Mouse (Mus musculus): Measurements from ENCODE around the gene Filip1. TPM values are rescaled to one million over a fixed set of nuclear protein-coding genes. Genes with fewer than 3 reads are reported as not detected.
A peak's percentile ranks its signal among the peaks of the same experiment; 100 is the strongest.

Filip1 gene
- polyA plus RNA-seq, 1 experiment from 2014 or later: 3.6 TPM

- no peak overlapping the region for H3K9ac ChIP-seq
These were observed 129.5 kb downstream of the Filip1 start for GRCm38 (mm10) chr9:79883139-79883538.

GRCm38 (mm10) chr9:79880031-79880430 lies 132.6 kb downstream of the Filip1 start:
- 85% methylated on average over 7 of the region's 7 CpGs for WGBS
- H3K4me3 ChIP-seq: no peak overlapping the region
- ATAC-seq (replicated peaks): no peak

More at GRCm38 (mm10) chr9:79883139-79883538, 129.5 kb downstream of the Filip1 start:
- WGBS: 83% methylated on average over 2 of the region's 2 CpGs
- no peaks in the 10 kb centered on the region for H3K27me3 ChIP-seq (replicated peaks)
- H3K36me3 ChIP-seq (replicated peaks): no peaks in the 10 kb centered on the region
- no peak overlapping the region for H3K4me2 ChIP-seq
- H3K9me3 ChIP-seq: no peaks in the 10 kb centered on the region
- no peaks in the 10 kb centered on the region for H3K4me1 ChIP-seq
- ATAC-seq (replicated peaks): no peak
- no peak overlapping the region for H3K27ac ChIP-seq
- H3K4me3 ChIP-seq: no peak overlapping the region

GRCm38 (mm10) chr9:79875522-79876131 lies 137.0 kb downstream of the Filip1 start:
- 44% methylated on average over 20 of the region's 20 CpGs for WGBS
- no peaks in the 10 kb centered on the region for H3K36me3 ChIP-seq (replicated peaks)
- peak; percentile 72; the same call in 1 of the 2 replicates for ATAC-seq (replicated peaks)
- no peaks in the 10 kb centered on the region for H3K27me3 ChIP-seq (replicated peaks)
- no peak overlapping the region for H3K9ac ChIP-seq
- 0 out of 2 replicates have a peak overlapping the region, but pooled peaks have one; percentile 12 for H3K4me3 ChIP-seq
- peaks cover 10% of the 10 kb centered on the region for H3K4me1 ChIP-seq
- H3K27ac ChIP-seq: peak overlapping the region; percentile 49; the same call in 1 of the 2 replicates
- peak overlapping the region; percentile 38 for H3K4me2 ChIP-seq
- no peaks in the 10 kb centered on the region for H3K9me3 ChIP-seq

More at GRCm38 (mm10) chr9:79880031-79880430, 132.6 kb downstream of the Filip1 start:
- Histone ChIP-seq H3K9me3 (no peaks in the 10 kb centered on the region), H3K4me2 (no peak overlapping the region), H3K27ac (no peak overlapping the region), H3K36me3 (replicated peaks) (no peaks in the 10 kb centered on the region), H3K27me3 (replicated peaks) (no peaks in the 10 kb centered on the region), H3K9ac (no peak overlapping the region), H3K4me1 (peaks cover 10% of the 10 kb centered on the region)

GRCm38 (mm10) chr9:79872598-79872997 lies 140.1 kb downstream of the Filip1 start:
- H3K27me3 ChIP-seq (replicated peaks): no peaks in the 10 kb centered on the region
- H3K27ac ChIP-seq: no peak overlapping the region
- no peak overlapping the region for H3K4me3 ChIP-seq
- H3K9ac ChIP-seq: no peak overlapping the region
- no peak overlapping the region for H3K4me2 ChIP-seq
- no peaks in the 10 kb centered on the region for H3K36me3 ChIP-seq (replicated peaks)
- peaks cover 10% of the 10 kb centered on the region for H3K4me1 ChIP-seq
- 22% methylated on average over 2 of the region's 2 CpGs for WGBS
- ATAC-seq (replicated peaks): no peak
- H3K9me3 ChIP-seq: no peaks in the 10 kb centered on the region

- no peak for ATAC-seq (replicated peaks)
- H3K27me3 ChIP-seq (replicated peaks): no peaks in the 10 kb centered on the region
- 71% methylated on average over 5 of the region's 5 CpGs for WGBS
- H3K4me1 ChIP-seq: no peaks in the 10 kb centered on the region
- H3K36me3 ChIP-seq (replicated peaks): no peaks in the 10 kb centered on the region
- H3K4me3 ChIP-seq: no peak overlapping the region
- no peak overlapping the region for H3K27ac ChIP-seq
- H3K9ac ChIP-seq: no peak overlapping the region
- no peaks in the 10 kb centered on the region for H3K9me3 ChIP-seq
- H3K4me2 ChIP-seq: no peak overlapping the region
These were observed 143.1 kb downstream of the Filip1 start for GRCm38 (mm10) chr9:79869512-79869911.

GRCm38 (mm10) chr9:79865998-79866397 lies 146.7 kb downstream of the Filip1 start:
- H3K27ac ChIP-seq: no peak overlapping the region
- 65% methylated on average over 7 of the region's 7 CpGs for WGBS
- H3K4me1 ChIP-seq: no peaks in the 10 kb centered on the region
- H3K36me3 ChIP-seq (replicated peaks): no peaks in the 10 kb centered on the region
- no peak overlapping the region for H3K4me2 ChIP-seq
- ATAC-seq (replicated peaks): no peak
- no peaks in the 10 kb centered on the region for H3K27me3 ChIP-seq (replicated peaks)
- H3K9me3 ChIP-seq: no peaks in the 10 kb centered on the region
- no peak overlapping the region for H3K9ac ChIP-seq
- H3K4me3 ChIP-seq: no peak overlapping the region

GRCm38 (mm10) chr9:79862544-79862943 lies 150.1 kb downstream of the Filip1 start:
- Histone ChIP-seq H3K9me3 (no peaks in the 10 kb centered on the region), H3K27ac (no peak overlapping the region), H3K9ac (no peak overlapping the region), H3K4me1 (no peaks in the 10 kb centered on the region), H3K4me3 (no peak overlapping the region), H3K27me3 (replicated peaks) (no peaks in the 10 kb centered on the region), H3K36me3 (replicated peaks) (no peaks in the 10 kb centered on the region), H3K4me2 (no peak overlapping the region)
- 85% methylated on average over 6 of the region's 6 CpGs for WGBS
- ATAC-seq (replicated peaks): no peak

GRCm38 (mm10) chr9:79847099-79847498 lies 165.6 kb downstream of the Filip1 start:
- Histone ChIP-seq H3K27ac (no peak overlapping the region), H3K27me3 (replicated peaks) (no peaks in the 10 kb centered on the region), H3K9me3 (no peaks in the 10 kb centered on the region), H3K9ac (no peak overlapping the region), H3K4me1 (no peaks in the 10 kb centered on the region), H3K4me2 (no peak overlapping the region), H3K4me3 (no peak overlapping the region), H3K36me3 (replicated peaks) (no peaks in the 10 kb centered on the region)
- ATAC-seq (replicated peaks): no peak

- Histone ChIP-seq H3K9me3 (no peaks in the 10 kb centered on the region), H3K27ac (no peak overlapping the region), H3K4me3 (no peak overlapping the region), H3K9ac (no peak overlapping the region), H3K36me3 (replicated peaks) (no peaks in the 10 kb centered on the region), H3K4me2 (no peak overlapping the region), H3K4me1 (no peaks in the 10 kb centered on the region), H3K27me3 (replicated peaks) (no peaks in the 10 kb centered on the region)
- WGBS: 87% methylated on average over 6 of the region's 6 CpGs
- no peak for ATAC-seq (replicated peaks)
These were observed 170.0 kb downstream of the Filip1 start for GRCm38 (mm10) chr9:79842615-79843014.

- no peaks in the 10 kb centered on the region for H3K9me3 ChIP-seq
- no peak overlapping the region for H3K9ac ChIP-seq
- no peak overlapping the region for H3K4me3 ChIP-seq
- H3K4me1 ChIP-seq: no peaks in the 10 kb centered on the region
- H3K4me2 ChIP-seq: no peak overlapping the region
- peak; percentile 73 for ATAC-seq (replicated peaks)
- no peaks in the 10 kb centered on the region for H3K27me3 ChIP-seq (replicated peaks)
- no peak overlapping the region for H3K27ac ChIP-seq
- H3K36me3 ChIP-seq (replicated peaks): no peaks in the 10 kb centered on the region
These were observed 170.6 kb downstream of the Filip1 start for GRCm38 (mm10) chr9:79842028-79842427.

GRCm38 (mm10) chr9:79831294-79831693 lies 181.4 kb downstream of the Filip1 start:
- ATAC-seq (replicated peaks): peak; percentile 62
- Histone ChIP-seq H3K9me3 (no peaks in the 10 kb centered on the region), H3K27me3 (replicated peaks) (no peaks in the 10 kb centered on the region), H3K4me2 (no peak overlapping the region), H3K36me3 (replicated peaks) (no peaks in the 10 kb centered on the region), H3K27ac (no peak overlapping the region), H3K4me3 (no peak overlapping the region), H3K4me1 (peaks cover 13% of the 10 kb centered on the region), H3K9ac (no peak overlapping the region)
- WGBS: 71% methylated on average over 1 of the region's 1 CpGs

GRCm38 (mm10) chr9:79830874-79831273 lies 181.8 kb downstream of the Filip1 start:
- H3K27me3 ChIP-seq (replicated peaks): no peaks in the 10 kb centered on the region
- 5% methylated on average over 4 of the region's 4 CpGs for WGBS
- H3K4me2 ChIP-seq: peak overlapping the region; percentile 54
- no peak overlapping the region for H3K27ac ChIP-seq
- peaks cover 13% of the 10 kb centered on the region for H3K4me1 ChIP-seq
- H3K4me3 ChIP-seq: no peak overlapping the region
- peak; percentile 85 for ATAC-seq (replicated peaks)
- H3K36me3 ChIP-seq (replicated peaks): no peaks in the 10 kb centered on the region
- no peak overlapping the region for H3K9ac ChIP-seq
- no peaks in the 10 kb centered on the region for H3K9me3 ChIP-seq

All from midbrain, embryonic 15.5 days (tissue).